Mouse (Mus musculus) frontal cortex, adult 2 months (tissue): Measurements from ENCODE around the gene Car15. TPM values are rescaled to one million over a fixed set of nuclear protein-coding genes. Genes with fewer than 3 reads are reported as not detected.

Source experiments
- DNase-seq, 2 experiments: peaks; one replicate each; pipeline ENCODE4 v3.0.0; 2022; ENCODE audit warnings: low spot score in 1 of 2; ENCODE audit errors: extremely low spot score in 1 of 2
- polyA plus RNA-seq: library from polyadenylated mRNA; depleted of rRNA; stranded (reverse); fragments of >200 nt; gene quantifications from 2 replicates; pipeline ENCODE4 v1.2.3, GENCODE M21; 2012

Gene Car15
- polyA plus RNA-seq, 1 experiment, result 16.3 TPM

GRCm38 (mm10) chr16:17833681-17834399, 4.3 kb downstream of the Car15 start:
- peak in 1 of 2 experiments; percentile 58 for DNase-seq

- DNase-seq, result peak in 1 of 2 experiments; percentile 47
Measured at GRCm38 (mm10) chr16:17833321-17833680, 4.9 kb downstream of the Car15 start.

DNA sequence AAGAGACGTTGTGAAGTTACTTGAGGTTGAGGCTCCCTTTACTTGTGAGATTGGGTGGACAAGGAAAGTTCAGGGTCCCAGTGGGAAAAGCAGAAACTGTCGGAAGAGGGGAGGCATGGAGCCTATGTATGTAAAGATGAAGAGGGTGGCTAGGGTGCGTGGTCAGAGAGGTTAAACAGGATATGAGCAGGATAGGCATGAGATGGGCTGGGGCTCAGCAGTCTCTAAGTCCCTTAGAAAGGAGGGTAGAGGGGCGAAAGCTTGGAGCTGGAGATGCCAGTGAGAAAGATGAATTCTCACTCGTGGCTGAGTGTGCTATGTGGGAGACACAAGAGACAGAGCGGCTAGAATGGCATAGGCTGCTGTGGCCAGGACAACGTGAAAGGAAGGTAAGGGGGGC, 5.3 kb downstream of the Car15 start, which contains the start of gene B830017H08Rik:
Gene B830017H08Rik (plus strand): TSS at position 301 of the 400 bp plus-strand sequence.
- DNase-seq, result no peak

GRCm38 (mm10) chr16:17831781-17832180, 6.4 kb downstream of the Car15 start:
- no peak for DNase-seq

- DNase-seq, result no peak
Measured at GRCm38 (mm10) chr16:17830385-17831178, 7.6 kb downstream of the Car15 start.

DNA sequence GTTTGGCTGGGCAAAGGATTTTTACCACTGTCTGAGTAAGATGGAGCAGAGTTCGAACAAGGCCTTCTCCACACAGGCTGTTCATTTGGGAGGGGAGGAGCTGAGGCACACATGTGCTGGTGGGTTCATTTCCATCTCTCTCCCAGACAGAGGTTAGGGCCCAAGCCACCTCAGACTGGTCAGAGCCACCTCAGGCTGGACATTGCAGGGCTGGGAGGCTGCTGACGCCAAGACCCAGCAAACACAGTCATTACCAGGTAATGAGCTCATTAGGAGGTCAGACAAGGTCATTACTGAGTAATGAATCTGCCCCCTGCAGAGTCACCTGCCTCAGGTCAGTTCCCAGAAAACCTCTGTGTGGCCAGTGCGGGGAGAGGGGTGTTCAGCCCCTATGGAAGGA, 9.3 kb downstream of the Car15 start:
- no peak for DNase-seq

DNA sequence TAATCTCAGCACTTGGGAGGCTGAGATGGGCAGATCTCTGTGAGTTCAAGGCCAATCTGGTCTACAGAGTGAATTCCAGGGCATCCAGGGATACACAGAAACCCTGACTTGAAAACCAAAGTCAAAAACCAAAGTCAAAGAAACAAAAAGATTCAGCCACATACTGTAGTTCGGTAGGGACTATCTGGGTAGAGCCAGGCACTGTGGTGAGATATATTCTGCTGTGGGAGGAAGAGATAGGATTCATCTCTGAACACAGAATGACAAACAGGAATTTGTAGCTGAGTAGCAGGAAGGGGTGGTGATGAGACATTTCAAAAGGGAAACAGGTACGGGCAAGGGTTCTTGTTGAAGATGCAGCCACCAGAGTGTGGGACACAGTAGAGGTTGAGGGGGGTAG, 9.9 kb downstream of the Car15 start:
- DNase-seq, result no peak

GRCm38 (mm10) chr16:17826500-17826899, 11.7 kb downstream of the Car15 start:
- DNase-seq, result no peak

DNA sequence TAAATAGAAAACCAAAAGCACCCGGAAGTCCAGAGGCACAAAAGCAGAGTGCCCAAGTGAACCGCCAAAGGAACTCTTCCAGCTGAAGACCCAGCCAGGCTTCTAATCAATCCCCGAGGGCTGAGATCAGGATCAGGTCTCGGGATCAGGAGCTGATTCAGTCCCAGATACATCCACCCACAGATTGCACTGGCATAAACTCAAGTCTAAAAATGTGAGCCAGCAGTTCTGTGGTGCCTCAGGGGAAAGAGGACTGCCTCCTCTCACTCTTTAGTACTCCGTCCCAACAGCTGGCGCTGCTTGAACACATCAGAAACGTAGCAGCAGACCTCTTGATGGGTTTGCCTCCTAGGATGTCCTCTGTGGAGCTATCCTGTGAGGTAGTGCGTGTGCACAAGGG, 21.6 kb downstream of the Car15 start:
- DNase-seq, result no peak

DNA sequence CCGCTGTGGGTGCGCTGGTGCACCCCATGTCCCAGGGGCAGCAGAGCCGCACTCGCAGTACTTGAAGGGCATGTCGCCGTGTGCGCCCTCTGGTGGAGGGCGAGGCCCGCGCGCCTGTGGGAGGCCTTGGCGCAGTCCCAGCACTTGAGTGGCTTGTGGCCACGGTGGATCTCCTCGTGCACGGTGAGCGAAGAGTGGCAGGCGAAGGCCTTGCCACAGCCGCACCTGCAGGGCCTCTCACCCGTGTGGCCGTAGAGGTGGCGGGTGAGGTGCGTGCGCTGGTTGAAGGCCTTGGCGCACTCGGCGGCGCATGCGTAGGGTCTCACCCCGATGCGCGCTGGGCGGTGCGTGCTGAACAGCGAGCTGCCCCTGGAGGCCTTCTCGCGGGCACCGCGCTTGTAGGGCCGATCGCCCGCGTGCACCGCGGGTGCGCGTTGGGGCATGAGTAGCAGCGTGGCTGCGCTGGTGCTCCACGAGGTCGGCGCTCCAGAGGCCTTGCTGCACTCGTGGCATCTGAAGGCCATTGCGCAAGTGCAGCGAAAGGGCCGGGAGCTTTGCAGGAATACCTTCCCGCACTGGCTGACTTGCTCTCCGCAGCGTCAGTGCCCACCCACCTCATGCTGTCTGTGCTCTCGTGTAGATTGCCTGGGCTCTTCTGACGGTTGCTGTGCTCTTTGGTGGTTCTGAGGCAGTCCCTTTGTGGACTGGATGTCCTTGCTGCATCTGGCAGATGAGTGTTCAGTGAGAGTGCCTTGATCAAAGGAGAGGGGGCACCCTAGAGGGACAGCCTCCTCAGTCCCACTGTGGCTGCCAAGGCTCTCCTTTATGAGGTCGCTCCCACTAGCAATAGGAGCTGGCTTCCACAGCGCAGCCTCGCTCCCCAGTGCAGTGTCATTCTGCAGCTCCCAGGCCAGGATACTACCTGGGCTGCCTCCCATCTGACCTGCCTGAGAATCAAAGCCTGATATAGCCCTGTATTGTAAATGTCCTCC, 22.5 kb downstream of the Car15 start:
- DNase-seq, result peak in 1 of 2 experiments; percentile 62

DNA sequence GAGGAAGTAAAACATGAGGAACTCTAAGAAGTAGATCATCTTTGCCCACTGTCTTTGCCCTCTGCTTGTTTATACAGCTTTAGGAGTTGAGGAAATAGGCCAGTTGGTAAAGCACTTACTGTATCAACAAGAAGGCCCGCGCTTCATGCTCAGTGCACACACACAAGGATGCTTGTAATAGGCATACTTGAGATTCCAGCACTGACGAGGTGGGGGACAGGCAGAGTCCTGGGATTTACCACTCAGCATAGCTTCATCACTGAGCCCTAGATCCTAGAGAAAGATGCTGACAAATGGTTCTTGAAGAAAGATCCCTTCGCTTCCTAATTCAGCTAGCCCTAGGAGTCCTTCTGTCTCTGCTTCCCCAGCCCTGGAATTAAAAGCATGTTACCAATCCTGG, 25.0 kb downstream of the Car15 start:
- no peak for DNase-seq

DNA sequence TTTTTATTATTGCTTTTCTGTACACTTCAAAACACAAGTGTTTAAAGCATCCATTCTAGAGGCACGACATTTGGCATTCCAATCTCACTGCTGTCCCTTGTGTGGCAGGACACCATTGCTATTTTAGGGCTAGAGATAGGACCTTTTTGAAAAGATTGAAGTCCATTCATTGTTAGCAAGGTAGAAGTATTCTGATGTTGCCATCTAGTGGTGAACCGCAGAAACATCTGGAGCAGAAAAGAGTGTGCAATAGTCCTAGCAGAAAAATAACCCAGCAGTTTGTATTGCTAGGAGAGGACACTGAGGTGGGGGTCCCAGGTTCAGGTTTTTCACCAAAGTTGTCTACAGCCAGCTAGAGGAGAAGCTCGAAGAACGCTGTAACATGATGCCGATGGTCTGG, 26.0 kb downstream of the Car15 start:
- peak in 1 of 2 experiments; percentile 69 for DNase-seq

GRCm38 (mm10) chr16:17809711-17810110, 28.5 kb downstream of the Car15 start:
- no peak for DNase-seq

- no peak for DNase-seq
Measured at GRCm38 (mm10) chr16:17809125-17809524, 29.0 kb downstream of the Car15 start.

DNA sequence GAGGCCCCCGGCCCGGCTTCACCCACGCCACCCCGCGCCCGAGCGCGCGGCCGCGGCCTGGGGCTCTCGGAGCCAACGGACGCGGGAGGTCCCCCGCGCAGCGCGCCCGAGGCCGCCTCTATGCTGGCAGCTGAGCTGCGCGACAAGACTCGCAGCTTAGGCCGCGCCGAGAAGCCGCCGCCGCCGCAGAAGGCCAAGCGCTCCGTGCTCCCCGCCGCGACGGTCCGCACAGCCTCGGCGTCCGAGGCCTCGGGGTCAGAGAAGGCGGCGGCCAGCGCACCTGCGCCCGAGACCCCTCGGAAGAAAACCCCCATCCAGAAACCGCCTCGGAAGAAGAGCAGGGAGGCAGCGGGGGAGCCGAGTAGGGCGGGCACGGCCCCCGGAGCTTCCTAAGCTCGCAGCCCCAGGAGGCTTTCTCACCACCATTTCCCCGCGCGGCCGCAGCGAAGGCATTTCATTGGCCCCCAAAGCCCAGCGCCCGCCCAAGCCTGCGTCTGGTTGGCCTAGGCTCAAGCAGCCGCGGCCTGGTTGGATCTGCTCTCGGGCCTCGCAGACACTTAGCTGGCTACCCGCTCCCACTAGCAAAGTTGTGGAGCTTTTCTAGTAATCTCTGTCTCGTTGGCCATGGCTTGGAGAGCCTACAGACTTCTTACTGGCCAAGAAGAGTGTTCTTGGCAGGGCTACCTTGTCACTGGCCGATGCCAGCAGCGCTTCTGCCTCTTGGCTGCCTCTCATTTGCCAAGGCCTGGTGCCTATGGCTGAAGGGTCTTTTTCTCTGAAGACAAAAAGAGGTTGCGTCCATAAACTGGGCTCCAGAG, 30.8 kb downstream of the Car15 start:
- DNase-seq, result peak; percentile 61 to 92

DNA sequence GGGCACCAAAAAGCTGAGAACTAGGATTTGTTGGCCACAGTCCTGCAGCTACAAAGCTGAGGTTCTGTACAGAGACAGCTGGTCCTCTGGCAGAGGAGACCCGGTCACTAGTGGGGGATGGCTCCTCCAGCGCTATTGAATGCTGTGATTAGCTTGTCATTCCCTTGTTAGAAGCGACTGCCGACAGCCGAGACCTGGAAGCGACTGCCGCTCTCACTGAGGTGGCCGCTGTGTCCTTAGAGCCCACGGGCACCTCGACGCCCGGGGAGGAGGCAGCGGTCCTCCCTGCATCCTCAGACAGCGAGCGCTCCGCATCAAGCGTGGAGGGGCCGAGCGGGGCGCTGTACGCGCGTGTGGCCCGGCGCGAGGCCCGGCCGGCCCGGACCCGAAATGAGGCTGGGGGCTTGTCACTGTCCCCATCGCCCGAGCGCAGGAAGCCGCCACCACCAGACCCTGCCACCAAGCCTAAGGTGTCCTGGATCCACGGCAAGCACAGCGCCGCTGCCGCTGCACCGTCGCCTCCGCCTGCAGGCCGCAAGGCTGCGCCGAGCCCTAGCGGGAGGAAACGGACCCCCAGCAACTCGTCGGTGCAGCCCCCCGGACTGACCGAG, 31.5 kb downstream of the Car15 start:
- DNase-seq, result no peak

DNA sequence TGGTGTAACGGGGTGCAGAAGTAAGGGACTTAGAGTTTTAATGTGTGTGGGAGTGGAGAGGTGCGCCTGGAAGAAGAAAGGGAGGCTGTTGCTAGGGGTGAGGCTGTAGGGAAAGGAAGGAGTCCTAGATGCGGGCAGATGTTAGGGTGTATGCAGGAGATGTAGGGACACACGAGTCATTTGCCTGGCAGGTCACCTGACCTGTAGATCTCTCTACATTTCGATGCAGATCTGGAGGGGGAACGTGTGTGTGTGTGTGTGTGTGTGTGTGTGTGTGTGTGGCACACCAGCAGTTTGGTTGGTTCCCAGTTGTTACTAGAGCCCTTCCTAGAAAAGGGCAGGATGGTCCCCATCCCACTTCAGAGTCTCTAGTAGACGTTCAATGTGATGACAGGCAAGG, 33.2 kb downstream of the Car15 start:
- no peak for DNase-seq

DNA sequence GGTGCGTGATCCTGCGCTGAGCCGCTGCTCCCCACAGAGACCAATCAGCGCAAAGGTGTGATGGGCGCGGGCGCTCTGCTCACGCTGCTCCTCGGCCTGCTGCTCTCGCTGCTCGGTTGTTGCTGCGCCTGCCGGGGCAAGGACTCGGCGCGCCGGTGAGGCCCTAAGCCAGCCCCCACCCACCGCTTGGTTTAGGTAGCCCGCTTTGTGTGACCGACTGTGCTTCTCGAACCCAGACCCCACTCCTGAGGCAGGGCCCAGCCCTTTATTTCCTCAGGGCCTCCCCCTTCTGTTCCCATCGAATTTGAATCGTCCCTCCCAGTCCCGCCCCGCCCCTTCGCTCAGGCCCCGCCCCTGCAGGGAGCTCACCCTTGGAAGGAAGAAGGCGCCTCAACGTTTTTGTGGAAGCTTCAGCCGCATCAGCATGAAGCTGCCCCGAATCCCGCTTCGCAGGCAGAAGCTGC, 33.7 kb downstream of the Car15 start:
- DNase-seq, result no peak

GRCm38 (mm10) chr16:17803675-17804448, 34.3 kb downstream of the Car15 start:
- DNase-seq, result no peak
